Mouse (Mus musculus): Measurements from ENCODE around the gene Atg9b. TPM values are rescaled to one million over a fixed set of nuclear protein-coding genes. Genes with fewer than 3 reads are reported as not detected.

The Atg9b gene
- polyA plus RNA-seq, 1 experiment: 4.0 TPM

DNA sequence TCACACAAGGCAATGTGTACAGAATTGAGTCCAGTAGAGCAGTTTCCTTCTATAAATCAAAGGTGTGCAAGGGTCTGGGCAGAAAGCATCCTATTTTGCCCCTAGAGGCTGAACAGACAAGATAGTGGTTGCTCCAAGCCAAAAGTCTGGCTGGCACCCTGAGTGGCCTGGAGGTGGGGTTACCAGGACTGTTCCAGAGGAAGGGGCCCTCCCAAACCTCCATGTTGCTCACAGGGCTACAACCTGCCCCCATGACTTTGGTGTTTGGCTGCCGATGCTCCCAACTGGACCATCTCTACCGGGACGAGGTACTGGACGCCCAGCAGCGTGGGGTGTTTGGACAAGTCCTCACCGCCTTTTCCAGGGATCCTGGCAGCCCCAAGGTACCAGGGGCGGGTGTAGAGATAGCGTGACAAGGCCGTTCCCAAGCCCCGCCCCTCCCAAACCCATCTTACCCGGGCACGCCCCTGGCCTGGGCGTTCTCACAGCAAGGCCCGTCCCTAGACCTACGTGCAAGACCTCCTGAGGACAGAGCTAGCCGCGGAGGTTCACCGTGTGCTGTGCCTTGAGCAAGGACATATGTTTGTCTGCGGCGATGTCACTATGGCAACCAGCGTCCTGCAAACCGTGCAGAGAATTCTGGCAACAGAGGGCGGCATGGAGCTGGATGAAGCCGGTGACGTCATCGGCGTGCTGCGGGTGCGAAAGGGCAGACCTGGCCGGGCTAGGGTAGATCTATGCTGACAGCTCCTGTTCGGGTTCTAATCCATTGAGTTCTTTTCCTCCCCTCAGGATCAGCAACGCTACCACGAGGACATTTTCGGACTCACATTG is 8.7 kb downstream of the Atg9b start:
- H3K4me3 ChIP-seq: peak overlapping the region; percentile 30
- H3K4me2 ChIP-seq (ENCODE audit: low read depth): peak overlapping the region; percentile 98
- no peaks in the 10 kb centered on the region for H3K79me2 ChIP-seq (ENCODE audit: control insufficient read depth, insufficient read depth)
- TF ChIP-seq POLR2A (IDR thresholded peaks at IDR 0.05; ENCODE audit: insufficient read length, low read depth) (peak; percentile 63), REST (IDR thresholded peaks at IDR 0.05; ENCODE audit: insufficient read depth, insufficient read length) (no peak), SRF (IDR thresholded peaks at IDR 0.05; ENCODE audit: control insufficient read depth, insufficient read length, low read depth) (peak; percentile 24), MYOG (IDR thresholded peaks at IDR 0.05; ENCODE audit: control insufficient read depth in 1 of 3, insufficient read depth in 1 of 3, insufficient read length in 2 of 3, low read depth in 2 of 3) (no peak), MYOD1 (IDR thresholded peaks at IDR 0.05; ENCODE audit: control insufficient read depth in 1 of 3, insufficient read length in 2 of 3, low read depth in 2 of 3) (peak in 1 of 3 experiments; percentile 47), USF1 (IDR thresholded peaks at IDR 0.05; ENCODE audit: low read depth) (no peak), TCF3 (IDR thresholded peaks at IDR 0.05; ENCODE audit: insufficient read length, low read depth) (no peak), POLR2AphosphoS2 (IDR thresholded peaks at IDR 0.05; ENCODE audit: insufficient read length, low read depth) (peak; percentile 60), CEBPB (IDR thresholded peaks at IDR 0.05; ENCODE audit: insufficient read depth, poor library complexity, severe bottlenecking) (no peak)
- no peaks in the 10 kb centered on the region for H3K36me3 ChIP-seq (ENCODE audit: control insufficient read depth, insufficient read depth)
- H3ac ChIP-seq (ENCODE audit: control insufficient read depth, insufficient read length): no peak overlapping the region
- peaks cover 9% of the 10 kb centered on the region for H3K27me3 ChIP-seq (ENCODE audit: control insufficient read depth, insufficient read depth, insufficient read length)

DNA sequence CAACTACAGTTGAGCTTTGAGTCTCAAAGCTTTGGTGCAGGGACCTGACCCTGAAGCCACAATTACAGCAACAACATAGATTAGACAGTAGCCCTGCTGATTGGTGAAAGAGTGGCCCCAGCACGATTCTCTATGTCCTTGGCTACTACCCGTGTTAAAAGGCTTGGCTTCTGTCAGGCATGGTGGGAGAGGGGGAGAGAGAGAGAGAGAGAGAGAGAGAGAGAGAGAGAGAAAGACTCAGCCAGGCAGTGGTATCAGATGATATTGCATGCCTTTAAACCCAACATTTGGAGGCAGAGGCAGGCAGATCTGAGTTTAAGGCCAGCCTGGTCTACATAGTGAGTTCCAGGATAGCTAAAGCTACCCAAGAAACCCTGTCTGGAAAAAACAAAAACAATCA is 10.0 kb downstream of the Atg9b start:
- TF ChIP-seq CEBPB (IDR thresholded peaks at IDR 0.05; ENCODE audit: insufficient read depth, poor library complexity, severe bottlenecking) (no peak), TCF3 (IDR thresholded peaks at IDR 0.05; ENCODE audit: insufficient read length, low read depth) (no peak), REST (IDR thresholded peaks at IDR 0.05; ENCODE audit: insufficient read depth, insufficient read length) (no peak), POLR2A (IDR thresholded peaks at IDR 0.05; ENCODE audit: insufficient read length, low read depth) (no peak), MAX (IDR thresholded peaks at IDR 0.05; ENCODE audit: low read depth) (no peak), MYOD1 (IDR thresholded peaks at IDR 0.05; ENCODE audit: control insufficient read depth in 1 of 3, insufficient read length in 2 of 3, low read depth in 2 of 3) (no peak), SRF (IDR thresholded peaks at IDR 0.05; ENCODE audit: control insufficient read depth, insufficient read length, low read depth) (no peak), E2F4 (IDR thresholded peaks at IDR 0.05; ENCODE audit: insufficient read depth) (no peak)
- no peak overlapping the region for H3K4me3 ChIP-seq
- no peaks in the 10 kb centered on the region for H3K79me2 ChIP-seq (ENCODE audit: control insufficient read depth, insufficient read depth)
- H3K36me3 ChIP-seq (ENCODE audit: control insufficient read depth, insufficient read depth): no peaks in the 10 kb centered on the region
- H3K27me3 ChIP-seq (ENCODE audit: control insufficient read depth, insufficient read depth, insufficient read length): peaks cover 20% of the 10 kb centered on the region
- H3ac ChIP-seq (ENCODE audit: control insufficient read depth, insufficient read length): no peak overlapping the region
- H3K4me2 ChIP-seq (ENCODE audit: low read depth): no peak overlapping the region

DNA sequence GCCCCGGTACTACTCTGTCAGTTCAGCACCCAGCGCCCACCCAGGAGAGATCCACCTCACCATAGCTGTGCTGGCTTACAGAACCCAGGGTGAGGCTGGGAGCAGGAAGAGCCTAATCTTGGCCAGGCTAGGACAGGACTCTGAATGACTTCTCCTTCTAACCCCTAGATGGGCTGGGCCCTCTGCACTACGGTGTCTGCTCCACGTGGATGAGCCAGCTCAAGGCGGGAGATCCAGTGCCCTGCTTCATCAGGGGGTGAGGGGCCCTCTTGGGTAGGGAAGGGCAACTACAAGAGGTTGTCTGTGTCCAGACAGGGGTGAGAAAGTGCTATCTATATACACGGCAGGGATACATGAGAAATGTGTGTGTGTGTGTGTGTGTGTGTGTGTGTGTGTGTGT is 10.5 kb downstream of the Atg9b start:
- H3K79me2 ChIP-seq (ENCODE audit: control insufficient read depth, insufficient read depth): no peaks in the 10 kb centered on the region
- no peaks in the 10 kb centered on the region for H3K36me3 ChIP-seq (ENCODE audit: control insufficient read depth, insufficient read depth)
- peaks cover 20% of the 10 kb centered on the region for H3K27me3 ChIP-seq (ENCODE audit: control insufficient read depth, insufficient read depth, insufficient read length)
- no peak overlapping the region for H3K4me3 ChIP-seq
- H3K4me2 ChIP-seq (ENCODE audit: low read depth): no peak overlapping the region
- no peak overlapping the region for H3ac ChIP-seq (ENCODE audit: control insufficient read depth, insufficient read length)
- TF ChIP-seq SRF (IDR thresholded peaks at IDR 0.05; ENCODE audit: control insufficient read depth, insufficient read length, low read depth): no peak
- TF ChIP-seq REST (IDR thresholded peaks at IDR 0.05; ENCODE audit: insufficient read depth, insufficient read length): no peak
- TF ChIP-seq MAX (IDR thresholded peaks at IDR 0.05; ENCODE audit: low read depth): no peak
- TF ChIP-seq POLR2A (IDR thresholded peaks at IDR 0.05; ENCODE audit: insufficient read length, low read depth): no peak
- TF ChIP-seq TCF3 (IDR thresholded peaks at IDR 0.05; ENCODE audit: insufficient read length, low read depth): no peak
- TF ChIP-seq CEBPB (IDR thresholded peaks at IDR 0.05; ENCODE audit: insufficient read depth, poor library complexity, severe bottlenecking): no peak
- no peak for TF ChIP-seq USF1 (IDR thresholded peaks at IDR 0.05; ENCODE audit: low read depth)
- no peak for TF ChIP-seq TCF12 (IDR thresholded peaks at IDR 0.05; ENCODE audit: insufficient read depth, poor library complexity, severe bottlenecking)
- TF ChIP-seq E2F4 (IDR thresholded peaks at IDR 0.05; ENCODE audit: insufficient read depth): no peak

DNA sequence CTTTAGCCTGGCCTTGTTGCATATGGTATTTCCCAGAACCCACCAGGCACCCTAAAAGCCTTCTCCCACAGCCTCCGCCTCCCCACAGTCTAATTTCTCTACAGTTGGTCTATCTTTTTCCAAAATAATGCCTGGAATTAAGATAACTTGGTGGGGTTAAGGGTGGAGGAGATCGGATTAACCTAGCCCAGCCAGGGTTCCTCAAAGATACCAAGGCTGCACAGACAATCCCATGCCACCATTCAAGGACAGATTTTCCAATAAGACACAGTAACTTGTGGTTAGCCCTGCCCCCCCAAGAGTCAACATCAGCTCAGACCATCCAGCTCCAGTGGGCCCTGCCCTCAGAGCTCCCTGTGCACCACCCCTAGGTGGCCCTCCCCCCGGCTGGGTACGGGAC is 11.4 kb downstream of the Atg9b start:
- TF ChIP-seq SRF (IDR thresholded peaks at IDR 0.05; ENCODE audit: control insufficient read depth, insufficient read length, low read depth) (no peak), REST (IDR thresholded peaks at IDR 0.05; ENCODE audit: insufficient read depth, insufficient read length) (no peak), USF1 (IDR thresholded peaks at IDR 0.05; ENCODE audit: low read depth) (no peak), E2F4 (IDR thresholded peaks at IDR 0.05; ENCODE audit: insufficient read depth) (no peak), MAX (IDR thresholded peaks at IDR 0.05; ENCODE audit: low read depth) (no peak), MYOD1 (IDR thresholded peaks at IDR 0.05; ENCODE audit: control insufficient read depth in 1 of 3, insufficient read length in 2 of 3, low read depth in 2 of 3) (no peak)
- no peak overlapping the region for H3K4me2 ChIP-seq (ENCODE audit: low read depth)
- no peak overlapping the region for H3K4me3 ChIP-seq
- peaks cover 20% of the 10 kb centered on the region for H3K27me3 ChIP-seq (ENCODE audit: control insufficient read depth, insufficient read depth, insufficient read length)
- H3ac ChIP-seq (ENCODE audit: control insufficient read depth, insufficient read length): no peak overlapping the region
- no peaks in the 10 kb centered on the region for H3K36me3 ChIP-seq (ENCODE audit: control insufficient read depth, insufficient read depth)
- H3K79me2 ChIP-seq (ENCODE audit: control insufficient read depth, insufficient read depth): no peaks in the 10 kb centered on the region

DNA sequence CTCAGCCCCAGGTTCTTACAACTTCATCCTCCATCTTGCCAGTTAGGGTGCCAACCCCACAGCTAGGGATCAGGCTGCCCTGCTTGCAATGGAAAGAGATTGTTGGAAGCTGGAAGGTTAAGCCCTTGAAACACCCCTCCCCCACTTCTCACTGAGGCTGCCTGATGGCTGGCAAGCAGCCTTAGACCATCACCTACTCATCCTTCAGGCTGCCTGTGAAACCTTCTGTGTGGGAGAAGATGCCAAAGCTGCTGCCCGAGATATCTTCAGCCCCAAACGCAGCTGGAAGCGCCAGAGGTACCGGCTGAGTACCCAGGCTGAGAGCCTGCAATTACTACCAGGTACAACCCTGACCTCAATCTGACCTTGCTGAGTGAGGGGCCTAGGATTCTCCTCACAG is 12.4 kb downstream of the Atg9b start:
- TF ChIP-seq POLR2AphosphoS2 (IDR thresholded peaks at IDR 0.05; ENCODE audit: insufficient read length, low read depth) (no peak), CEBPB (IDR thresholded peaks at IDR 0.05; ENCODE audit: insufficient read depth, poor library complexity, severe bottlenecking) (no peak), MAX (IDR thresholded peaks at IDR 0.05; ENCODE audit: low read depth) (no peak), REST (IDR thresholded peaks at IDR 0.05; ENCODE audit: insufficient read depth, insufficient read length) (no peak), SRF (IDR thresholded peaks at IDR 0.05; ENCODE audit: control insufficient read depth, insufficient read length, low read depth) (no peak), POLR2A (IDR thresholded peaks at IDR 0.05; ENCODE audit: insufficient read length, low read depth) (no peak), TCF12 (IDR thresholded peaks at IDR 0.05; ENCODE audit: insufficient read depth, poor library complexity, severe bottlenecking) (no peak), USF1 (IDR thresholded peaks at IDR 0.05; ENCODE audit: low read depth) (no peak), MYOG (IDR thresholded peaks at IDR 0.05; ENCODE audit: control insufficient read depth in 1 of 3, insufficient read depth in 1 of 3, insufficient read length in 2 of 3, low read depth in 2 of 3) (no peak), TCF3 (IDR thresholded peaks at IDR 0.05; ENCODE audit: insufficient read length, low read depth) (no peak), E2F4 (IDR thresholded peaks at IDR 0.05; ENCODE audit: insufficient read depth) (no peak), MYOD1 (IDR thresholded peaks at IDR 0.05; ENCODE audit: control insufficient read depth in 1 of 3, insufficient read length in 2 of 3, low read depth in 2 of 3) (no peak)
- H3ac ChIP-seq (ENCODE audit: control insufficient read depth, insufficient read length): no peak overlapping the region
- no peaks in the 10 kb centered on the region for H3K36me3 ChIP-seq (ENCODE audit: control insufficient read depth, insufficient read depth)
- H3K4me3 ChIP-seq: no peak overlapping the region
- H3K79me2 ChIP-seq (ENCODE audit: control insufficient read depth, insufficient read depth): no peaks in the 10 kb centered on the region
- H3K4me2 ChIP-seq (ENCODE audit: low read depth): no peak overlapping the region
- peaks cover 20% of the 10 kb centered on the region for H3K27me3 ChIP-seq (ENCODE audit: control insufficient read depth, insufficient read depth, insufficient read length)
